Mouse (Mus musculus) neural tube, embryonic 14.5 days (tissue): ENCODE results near the gene Homez. TPM values are rescaled to one million over a fixed set of nuclear protein-coding genes. Genes with fewer than 3 reads are reported as not detected.

Source experiments
- ATAC-seq: fragments of 200-750 bp; cut with Nextera tagmentation; 2 replicates; pipeline ENCODE4 v1.8.0; 2017; ENCODE audit warnings: low read depth, mild to moderate bottlenecking, moderate TSS enrichment, moderate library complexity
- H3K27ac ChIP-seq: fragments of 300-500 bp; sonication (generic); 2 replicates; pipeline ENCODE4 v1.5.1; 2014; ENCODE audit warnings: low read depth, mild to moderate bottlenecking, control low read depth, low read length, moderate library complexity, mixed read lengths
- H3K27me3 ChIP-seq: fragments of 300-500 bp; sonication (generic); 2 replicates; pipeline ENCODE4 v1.6.1; 2014; ENCODE audit warnings: low read length; ENCODE audit not compliant: control insufficient read depth, insufficient read depth
- H3K36me3 ChIP-seq: fragments of 300-500 bp; sonication (generic); 2 replicates; pipeline ENCODE4 v1.6.1; 2014; ENCODE audit warnings: low read length, mixed read lengths; ENCODE audit not compliant: control insufficient read depth, insufficient read depth
- H3K4me1 ChIP-seq: fragments of 300-500 bp; sonication (generic); 2 replicates; pipeline ENCODE4 v1.6.1; 2014; ENCODE audit warnings: low read length; ENCODE audit not compliant: control insufficient read depth, insufficient read depth
- H3K4me2 ChIP-seq: fragments of 300-500 bp; sonication (generic); 2 replicates; pipeline ENCODE4 v1.6.1; 2014; ENCODE audit warnings: mild to moderate bottlenecking, low read depth, low read length, control low read depth
- H3K4me3 ChIP-seq: fragments of 300-500 bp; sonication (generic); 2 replicates; pipeline ENCODE4 v1.5.1; 2014; ENCODE audit warnings: low read depth, low read length, control low read depth, mixed read lengths
- H3K9ac ChIP-seq: fragments of 300-500 bp; sonication (generic); replicated peaks from 2 replicates; pipeline ENCODE4 v1.6.1; 2014; ENCODE audit warnings: low read depth, mild to moderate bottlenecking, control low read depth, low read length, mixed read lengths
- H3K9me3 ChIP-seq: fragments of 300-500 bp; sonication (generic); 2 replicates; pipeline ENCODE4 v1.6.1; 2016; ENCODE audit warnings: low read length; ENCODE audit not compliant: control insufficient read depth
- WGBS: fragments of 180-500 bp; shearing (Covaris S2); extraction: QIAGEN DNeasy Blood & Tissue Kit; methylation state at CpG from one replicate; pipeline ENCODE4 v1.1.7; 2014; 5-methylcytosine and 5-hydroxymethylcytosine counted together
- polyA plus RNA-seq: library from polyadenylated mRNA; unstranded; fragments of >200 nt; fragmentation: Nextera tagmentation; extraction: Ambion mirVana; gene quantifications from 2 replicates; pipeline ENCODE4 v1.2.1, GENCODE M21; 2014

Homez gene
- polyA plus RNA-seq, 1 experiment from 2014 or later: 10.0 TPM

- Histone ChIP-seq H3K27ac (no peak overlapping the region), H3K9ac (no peak overlapping the region), H3K36me3 (no peaks in the 10 kb centered on the region), H3K4me3 (no peak overlapping the region), H3K4me2 (no peak overlapping the region), H3K4me1 (no peaks in the 10 kb centered on the region), H3K27me3 (no peaks in the 10 kb centered on the region), H3K9me3 (no peaks in the 10 kb centered on the region)
- ATAC-seq: no peak
- 61% methylated on average over 3 of the region's 3 CpGs for WGBS
These were observed 55.0 kb downstream of the Homez start for GRCm38 (mm10) chr14:54815737-54816136.

GRCm38 (mm10) chr14:54813991-54814390 lies 56.8 kb downstream of the Homez start, which contains the start of gene Rnf212b:
Rnf212b (plus strand) TSS chr14:54814141.
- Histone ChIP-seq H3K36me3 (no peaks in the 10 kb centered on the region), H3K27ac (no peak within 1 kb of the TSS), H3K27me3 (no peaks in the 10 kb centered on the region), H3K9me3 (no peaks in the 10 kb centered on the region), H3K4me3 (no peak within 1 kb of the TSS), H3K4me2 (no peak within 1 kb of the TSS), H3K9ac (no peak within 1 kb of the TSS), H3K4me1 (no peaks in the 10 kb centered on the region)
- 87% methylated on average over 29 of the region's 29 CpGs for WGBS
- no peak for ATAC-seq

DNA sequence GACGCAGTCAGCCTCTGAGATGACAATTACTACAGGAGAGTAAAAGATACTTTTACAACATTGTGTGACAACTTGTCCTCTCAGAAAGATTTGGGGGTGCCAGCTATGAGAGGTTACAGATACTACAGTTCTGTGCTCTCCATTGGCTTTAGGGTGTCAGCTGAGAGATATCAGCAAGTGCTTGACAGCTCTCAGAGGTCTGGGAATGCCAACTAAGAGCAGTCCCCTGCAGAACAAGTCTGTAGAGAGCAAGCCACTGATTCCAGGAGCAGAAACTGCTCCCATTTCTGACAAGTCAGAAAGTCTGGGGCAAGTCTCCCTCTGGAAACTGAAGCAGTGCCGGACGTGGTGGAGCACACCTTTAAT lies 61.1 kb downstream of the Homez start:
- no peaks in the 10 kb centered on the region for H3K4me1 ChIP-seq
- ATAC-seq: no peak
- H3K9me3 ChIP-seq: no peaks in the 10 kb centered on the region
- H3K27me3 ChIP-seq: no peaks in the 10 kb centered on the region
- no peak overlapping the region for H3K9ac ChIP-seq
- WGBS: 92% methylated on average over 3 of the region's 3 CpGs
- H3K36me3 ChIP-seq: no peaks in the 10 kb centered on the region
- no peak overlapping the region for H3K4me2 ChIP-seq
- no peak overlapping the region for H3K4me3 ChIP-seq
- H3K27ac ChIP-seq: no peak overlapping the region

GRCm38 (mm10) chr14:54808718-54809667 lies 61.8 kb downstream of the Homez start:
- no peak overlapping the region for H3K4me3 ChIP-seq
- H3K27me3 ChIP-seq: no peaks in the 10 kb centered on the region
- H3K27ac ChIP-seq: no peak overlapping the region
- no peaks in the 10 kb centered on the region for H3K4me1 ChIP-seq
- H3K9ac ChIP-seq: no peak overlapping the region
- 80% methylated on average over 4 of the region's 4 CpGs for WGBS
- no peaks in the 10 kb centered on the region for H3K36me3 ChIP-seq
- no peaks in the 10 kb centered on the region for H3K9me3 ChIP-seq
- ATAC-seq: no peak
- H3K4me2 ChIP-seq: no peak overlapping the region

GRCm38 (mm10) chr14:54806124-54806523 lies 64.6 kb downstream of the Homez start:
- no peak for ATAC-seq
- H3K4me3 ChIP-seq: no peak overlapping the region
- H3K27me3 ChIP-seq: no peaks in the 10 kb centered on the region
- no peaks in the 10 kb centered on the region for H3K9me3 ChIP-seq
- H3K4me1 ChIP-seq: no peaks in the 10 kb centered on the region
- 84% methylated on average over 4 of the region's 4 CpGs for WGBS
- no peak overlapping the region for H3K9ac ChIP-seq
- H3K27ac ChIP-seq: no peak overlapping the region
- H3K4me2 ChIP-seq: no peak overlapping the region
- no peaks in the 10 kb centered on the region for H3K36me3 ChIP-seq

Other genes starting within 250 kb of the Homez start
- 0.05 and 0.26 TPM in 2 replicates for gene Psmb11, start 249.5 kb downstream of the Homez start, polyA plus RNA-seq
- gene Gm17606, start 230.0 kb downstream of the Homez start, polyA plus RNA-seq: not detected in 2 replicates
- 9.2 and 12.5 TPM in 2 replicates for gene Cdh24, start 229.6 kb downstream of the Homez start, polyA plus RNA-seq
- 77.4 and 79.8 TPM in 2 replicates for gene 1700123O20Rik, start 184.7 kb downstream of the Homez start, polyA plus RNA-seq
- gene Acin1, start 184.0 kb downstream of the Homez start, polyA plus RNA-seq: 101 and 118 TPM in 2 replicates
- gene Gm29776, start 172.1 kb downstream of the Homez start, polyA plus RNA-seq: 0.20 TPM in 1 of 2 replicates, not detected in the other
- gene Cebpe, start 158.8 kb downstream of the Homez start, polyA plus RNA-seq: not detected in 2 replicates
- gene Slc7a8, start 89.0 kb downstream of the Homez start, polyA plus RNA-seq: 7.3 and 8.5 TPM in 2 replicates
- gene Rnf212b, start 56.8 kb downstream of the Homez start, polyA plus RNA-seq: not detected in 2 replicates
- 3.8 and 7.2 TPM in 2 replicates for gene Ppp1r3e, start 6.6 kb upstream of the Homez start, polyA plus RNA-seq
- 4.8 and 5.3 TPM in 2 replicates for gene Bcl2l2, start 12.4 kb upstream of the Homez start, polyA plus RNA-seq
- gene Gm20521, start 12.5 kb upstream of the Homez start, polyA plus RNA-seq: not detected in 2 replicates
- 149 and 176 TPM in 2 replicates for gene Pabpn1, start 21.5 kb upstream of the Homez start, polyA plus RNA-seq
- gene Slc22a17, start 42.2 kb upstream of the Homez start, polyA plus RNA-seq: 121 and 122 TPM in 2 replicates
- 9.9 and 13.5 TPM in 2 replicates for gene Efs, start 55.2 kb upstream of the Homez start, polyA plus RNA-seq
- 0.39 and 0.76 TPM in 2 replicates for gene Il25, start 61.7 kb upstream of the Homez start, polyA plus RNA-seq
- 10.4 and 17.5 TPM in 2 replicates for gene Cmtm5, start 65.3 kb upstream of the Homez start, polyA plus RNA-seq
- 0.23 and 1.7 TPM in 2 replicates for gene Myh6, start 96.0 kb upstream of the Homez start, polyA plus RNA-seq
- gene Gm17428, start 106.0 kb upstream of the Homez start, polyA plus RNA-seq: not detected in 2 replicates
- gene Myh7, start 123.7 kb upstream of the Homez start, polyA plus RNA-seq: 4.5 and 4.8 TPM in 2 replicates
- 44.9 and 50.9 TPM in 2 replicates for gene Ngdn, start 144.5 kb upstream of the Homez start, polyA plus RNA-seq
- gene Zfhx2, start 221.4 kb upstream of the Homez start, polyA plus RNA-seq: 23.9 and 27.3 TPM in 2 replicates
- gene Thtpa, start 223.8 kb upstream of the Homez start, polyA plus RNA-seq: 29.3 and 32.0 TPM in 2 replicates
- gene Ap1g2, start 235.6 kb upstream of the Homez start, polyA plus RNA-seq: 5.4 and 7.0 TPM in 2 replicates
- gene Jph4, start 246.0 kb upstream of the Homez start, polyA plus RNA-seq: 36.2 and 41.3 TPM in 2 replicates